Mouse (Mus musculus) spleen, adult 2 months (tissue): Measurements from ENCODE around the gene Tmem240.
A peak's percentile ranks its signal among the peaks of the same experiment; 100 is the strongest.

ENCODE experiments used
- CTCF ChIP-seq: fragments of 200-500 bp; IDR thresholded peaks from 2 replicates; pipeline ENCODE4 v1.5.1; 2011; ENCODE audit warnings: mild to moderate bottlenecking, inconsistent platforms; ENCODE audit not compliant: insufficient read depth, insufficient read length, insufficient replicate concordance; ENCODE audit errors: extremely low read depth
- POLR2A ChIP-seq: fragments of 200-500 bp; IDR thresholded peaks from 2 replicates; pipeline ENCODE4 v1.6.1; 2011; ENCODE audit warnings: low read depth, low read length, inconsistent platforms

GRCm38 (mm10) chr4:155760613-155761355, 26.2 kb downstream of the Tmem240 start, which contains the start of gene Atad3a:
- TF ChIP-seq CTCF: no peak
- TF ChIP-seq POLR2A: peak; percentile 48
